Mouse (Mus musculus): ENCODE measurements at regions not wholly inside any gene's neighbourhood (a gene's known extent, or its start where the extent isn't known, plus 50 kb on each side); places are given as distances from the start of the nearest gene placed in this dataset.

DNA sequence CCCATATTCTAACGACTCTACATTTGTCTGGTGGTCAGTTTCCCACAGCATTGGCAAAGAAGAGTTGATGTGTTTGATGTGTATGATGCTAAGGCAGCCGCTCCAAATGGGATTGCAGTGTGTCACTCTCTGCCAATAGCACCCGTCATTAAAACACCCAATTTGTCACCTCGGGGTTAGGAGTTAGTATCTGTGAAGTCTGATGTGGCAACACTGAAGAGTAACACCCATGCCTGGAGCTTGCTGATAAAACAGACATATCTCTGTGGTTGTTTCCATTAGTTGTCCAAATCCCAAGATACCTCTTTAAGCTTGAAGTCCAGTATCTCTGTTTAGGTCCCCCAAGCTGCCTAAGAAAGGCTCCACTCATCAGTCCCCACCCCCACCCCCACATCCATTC lies 129.4 kb downstream of the Drd1 start:
- H3K4me2 ChIP-seq (ENCODE audit: low read depth): no peak overlapping the region
- no peaks in the 10 kb centered on the region for H3K27me3 ChIP-seq (ENCODE audit: control insufficient read depth, insufficient read depth, insufficient read length)
- no peaks in the 10 kb centered on the region for H3K79me2 ChIP-seq (ENCODE audit: control insufficient read depth, insufficient read depth)
- no peaks in the 10 kb centered on the region for H3K36me3 ChIP-seq (ENCODE audit: control insufficient read depth, insufficient read depth)
- no peak overlapping the region for H3K4me3 ChIP-seq
- TF ChIP-seq E2F4 (IDR thresholded peaks at IDR 0.05; ENCODE audit: insufficient read depth) (no peak), REST (IDR thresholded peaks at IDR 0.05; ENCODE audit: insufficient read depth, insufficient read length) (no peak), MYOG (IDR thresholded peaks at IDR 0.05; ENCODE audit: control insufficient read depth in 1 of 3, insufficient read depth in 1 of 3, insufficient read length in 2 of 3, low read depth in 2 of 3) (no peak), TCF3 (IDR thresholded peaks at IDR 0.05; ENCODE audit: insufficient read length, low read depth) (no peak), MAX (IDR thresholded peaks at IDR 0.05; ENCODE audit: low read depth) (no peak), SRF (IDR thresholded peaks at IDR 0.05; ENCODE audit: control insufficient read depth, insufficient read length, low read depth) (no peak), MYOD1 (IDR thresholded peaks at IDR 0.05; ENCODE audit: control insufficient read depth in 1 of 3, insufficient read length in 2 of 3, low read depth in 2 of 3) (no peak), CEBPB (IDR thresholded peaks at IDR 0.05; ENCODE audit: insufficient read depth, poor library complexity, severe bottlenecking) (no peak), TCF12 (IDR thresholded peaks at IDR 0.05; ENCODE audit: insufficient read depth, poor library complexity, severe bottlenecking) (no peak), POLR2A (IDR thresholded peaks at IDR 0.05; ENCODE audit: insufficient read length, low read depth) (no peak)
- H3ac ChIP-seq (ENCODE audit: control insufficient read depth, insufficient read length): no peak overlapping the region

- Histone ChIP-seq H3K4me3 (no peak overlapping the region), H3K79me2 (ENCODE audit: control insufficient read depth, insufficient read depth) (no peaks in the 10 kb centered on the region)
- TF ChIP-seq MYOD1 (IDR thresholded peaks at IDR 0.05; ENCODE audit: control insufficient read depth in 1 of 3, insufficient read length in 2 of 3, low read depth in 2 of 3) (no peak), MAX (IDR thresholded peaks at IDR 0.05; ENCODE audit: low read depth) (no peak), REST (IDR thresholded peaks at IDR 0.05; ENCODE audit: insufficient read depth, insufficient read length) (no peak), USF1 (IDR thresholded peaks at IDR 0.05; ENCODE audit: low read depth) (no peak), MYOG (IDR thresholded peaks at IDR 0.05; ENCODE audit: control insufficient read depth in 1 of 3, insufficient read depth in 1 of 3, insufficient read length in 2 of 3, low read depth in 2 of 3) (no peak), POLR2A (IDR thresholded peaks at IDR 0.05; ENCODE audit: insufficient read length, low read depth) (no peak), CEBPB (IDR thresholded peaks at IDR 0.05; ENCODE audit: insufficient read depth, poor library complexity, severe bottlenecking) (no peak), E2F4 (IDR thresholded peaks at IDR 0.05; ENCODE audit: insufficient read depth) (no peak), SRF (IDR thresholded peaks at IDR 0.05; ENCODE audit: control insufficient read depth, insufficient read length, low read depth) (no peak), TCF12 (IDR thresholded peaks at IDR 0.05; ENCODE audit: insufficient read depth, poor library complexity, severe bottlenecking) (no peak), POLR2AphosphoS2 (IDR thresholded peaks at IDR 0.05; ENCODE audit: insufficient read length, low read depth) (no peak), TCF3 (IDR thresholded peaks at IDR 0.05; ENCODE audit: insufficient read length, low read depth) (no peak)
Observed at GRCm38 (mm10) chr13:53924433-53924832, 131.1 kb downstream of the Drd1 start.

GRCm38 (mm10) chr13:53923721-53924374 lies 131.7 kb downstream of the Drd1 start:
- H3K36me3 ChIP-seq (ENCODE audit: control insufficient read depth, insufficient read depth): no peaks in the 10 kb centered on the region
- no peak for TF ChIP-seq TCF12 (IDR thresholded peaks at IDR 0.05; ENCODE audit: insufficient read depth, poor library complexity, severe bottlenecking)
- TF ChIP-seq E2F4 (IDR thresholded peaks at IDR 0.05; ENCODE audit: insufficient read depth): no peak
- no peak for TF ChIP-seq MYOD1 (IDR thresholded peaks at IDR 0.05; ENCODE audit: control insufficient read depth in 1 of 3, insufficient read length in 2 of 3, low read depth in 2 of 3)
- no peak for TF ChIP-seq TCF3 (IDR thresholded peaks at IDR 0.05; ENCODE audit: insufficient read length, low read depth)
- TF ChIP-seq MAX (IDR thresholded peaks at IDR 0.05; ENCODE audit: low read depth): no peak
- TF ChIP-seq CEBPB (IDR thresholded peaks at IDR 0.05; ENCODE audit: insufficient read depth, poor library complexity, severe bottlenecking): no peak
- TF ChIP-seq MYOG (IDR thresholded peaks at IDR 0.05; ENCODE audit: control insufficient read depth in 1 of 3, insufficient read depth in 1 of 3, insufficient read length in 2 of 3, low read depth in 2 of 3): no peak
- no peak for TF ChIP-seq POLR2AphosphoS2 (IDR thresholded peaks at IDR 0.05; ENCODE audit: insufficient read length, low read depth)
- TF ChIP-seq USF1 (IDR thresholded peaks at IDR 0.05; ENCODE audit: low read depth): no peak
- no peak for TF ChIP-seq REST (IDR thresholded peaks at IDR 0.05; ENCODE audit: insufficient read depth, insufficient read length)
- TF ChIP-seq POLR2A (IDR thresholded peaks at IDR 0.05; ENCODE audit: insufficient read length, low read depth): no peak
- no peak for TF ChIP-seq SRF (IDR thresholded peaks at IDR 0.05; ENCODE audit: control insufficient read depth, insufficient read length, low read depth)
- H3K79me2 ChIP-seq (ENCODE audit: control insufficient read depth, insufficient read depth): no peaks in the 10 kb centered on the region
- no peaks in the 10 kb centered on the region for H3K27me3 ChIP-seq (ENCODE audit: control insufficient read depth, insufficient read depth, insufficient read length)
- no peak overlapping the region for H3K4me2 ChIP-seq (ENCODE audit: low read depth)
- no peak overlapping the region for H3ac ChIP-seq (ENCODE audit: control insufficient read depth, insufficient read length)
- no peak overlapping the region for H3K4me3 ChIP-seq

More at GRCm38 (mm10) chr13:53924433-53924832, 131.1 kb downstream of the Drd1 start:
- H3K36me3 ChIP-seq (ENCODE audit: control insufficient read depth, insufficient read depth): no peaks in the 10 kb centered on the region
- no peak overlapping the region for H3K4me2 ChIP-seq (ENCODE audit: low read depth)
- H3ac ChIP-seq (ENCODE audit: control insufficient read depth, insufficient read length): no peak overlapping the region
- no peaks in the 10 kb centered on the region for H3K27me3 ChIP-seq (ENCODE audit: control insufficient read depth, insufficient read depth, insufficient read length)

- TF ChIP-seq POLR2A (IDR thresholded peaks at IDR 0.05; ENCODE audit: insufficient read length, low read depth) (no peak), E2F4 (IDR thresholded peaks at IDR 0.05; ENCODE audit: insufficient read depth) (no peak), CEBPB (IDR thresholded peaks at IDR 0.05; ENCODE audit: insufficient read depth, poor library complexity, severe bottlenecking) (no peak), TCF3 (IDR thresholded peaks at IDR 0.05; ENCODE audit: insufficient read length, low read depth) (no peak)
- no peak overlapping the region for H3ac ChIP-seq (ENCODE audit: control insufficient read depth, insufficient read length)
- H3K27me3 ChIP-seq (ENCODE audit: control insufficient read depth, insufficient read depth, insufficient read length): no peaks in the 10 kb centered on the region
Observed at GRCm38 (mm10) chr13:53921796-53922195, 133.7 kb downstream of the Drd1 start.

More at GRCm38 (mm10) chr13:53921796-53922195, 133.7 kb downstream of the Drd1 start:
- H3K36me3 ChIP-seq (ENCODE audit: control insufficient read depth, insufficient read depth): no peaks in the 10 kb centered on the region
- H3K4me3 ChIP-seq: no peak overlapping the region
- H3K4me2 ChIP-seq (ENCODE audit: low read depth): no peak overlapping the region
- H3K79me2 ChIP-seq (ENCODE audit: control insufficient read depth, insufficient read depth): no peaks in the 10 kb centered on the region

All from myocyte (in vitro differentiated cells).